Mouse (Mus musculus) cerebellum, adult 11 months (tissue): Measurements from ENCODE around the gene Cnga2.
"Not testable (repeated sequence)": the region's sequence is repeated elsewhere in the genome, so short reads cannot be mapped to it uniquely, and the experiment has no call there.

Experiments
- DNase-seq: peaks from one replicate; pipeline ENCODE4 v3.0.0; 2022

Cnga2 gene

GRCm38 (mm10) chrX:71991549-71991948, at the start of gene Cnga2:
TSS of gene Cnga2 (plus strand) at chrX:71991849.
- DNase-seq: no peak

- peak; percentile 15 for DNase-seq
These were observed 45.0 kb upstream of the Cnga2 start for GRCm38 (mm10) chrX:71946631-71947030.

DNA sequence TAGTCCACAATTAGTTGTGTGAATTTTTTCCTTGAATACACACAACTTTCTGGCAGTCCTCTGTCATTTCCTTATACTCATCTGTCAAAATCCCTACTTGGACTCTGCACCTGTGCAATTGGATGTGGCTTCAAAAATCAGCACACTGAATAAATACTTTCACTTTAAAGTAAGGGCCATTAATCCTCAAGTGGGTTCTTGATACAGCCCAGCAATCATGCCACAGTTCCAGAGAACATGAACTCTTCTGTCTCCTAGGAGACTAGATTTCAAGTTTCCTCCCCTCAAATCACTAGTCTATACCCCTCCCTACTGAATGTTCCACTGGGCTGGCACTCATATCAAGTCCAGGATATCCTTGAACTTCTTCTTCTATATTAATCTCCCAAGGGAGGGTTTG, 33.3 kb upstream of the Cnga2 start:
- no peak for DNase-seq

DNA sequence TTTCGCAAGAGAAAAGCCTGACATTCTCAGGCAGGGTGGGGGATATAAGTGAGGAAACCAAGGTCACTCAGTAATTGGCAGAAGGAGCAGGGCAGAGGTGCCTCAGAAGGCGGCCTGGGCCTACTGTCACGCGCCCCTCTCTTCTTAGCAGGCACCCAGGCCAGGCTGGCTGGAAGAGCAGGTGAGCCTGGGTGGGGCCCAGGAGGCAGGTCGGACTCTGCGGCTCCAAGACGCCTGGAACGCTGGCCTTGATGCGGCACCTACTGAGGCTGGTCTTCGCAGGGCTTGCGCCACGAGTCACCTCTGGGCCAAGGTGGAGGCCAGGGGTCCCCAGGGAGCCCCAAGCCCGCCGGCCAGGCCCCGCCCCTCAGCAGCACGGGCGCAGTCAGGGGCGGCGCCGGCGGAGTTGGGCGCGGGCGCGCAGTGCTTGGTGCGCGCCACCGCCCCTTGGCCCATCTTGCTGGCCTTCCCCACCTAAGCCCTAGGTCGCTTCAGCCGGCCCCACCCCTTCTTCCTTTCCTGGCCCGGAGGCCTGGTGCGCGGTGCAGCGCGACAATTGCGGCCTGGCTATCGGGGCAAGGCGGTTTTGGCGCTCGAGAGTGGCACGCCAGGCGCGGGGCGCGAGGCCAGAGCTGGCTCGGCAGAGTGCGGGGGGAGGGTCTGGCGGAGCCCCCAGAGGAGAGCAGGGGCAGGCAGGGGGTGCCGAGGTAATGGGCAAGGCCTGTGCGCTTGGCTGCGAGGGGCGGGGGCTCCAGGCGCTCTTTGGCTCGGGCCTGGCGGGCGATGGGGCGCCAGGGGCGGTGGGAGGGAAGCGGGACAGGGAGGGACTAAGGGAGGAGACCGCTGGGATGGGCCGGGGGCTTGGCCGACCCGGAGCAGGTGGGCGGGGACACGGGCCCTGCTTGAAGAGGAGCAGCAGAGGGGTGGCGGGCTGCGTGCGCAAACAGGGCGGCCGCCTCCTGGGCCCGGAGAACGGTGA, 29.3 kb upstream of the Cnga2 start, which contains the start of gene Prrg3:
TSS of gene Prrg3 (plus strand) at position 552 of the 979 bp plus-strand sequence.
- peak; percentile 20 for DNase-seq

DNA sequence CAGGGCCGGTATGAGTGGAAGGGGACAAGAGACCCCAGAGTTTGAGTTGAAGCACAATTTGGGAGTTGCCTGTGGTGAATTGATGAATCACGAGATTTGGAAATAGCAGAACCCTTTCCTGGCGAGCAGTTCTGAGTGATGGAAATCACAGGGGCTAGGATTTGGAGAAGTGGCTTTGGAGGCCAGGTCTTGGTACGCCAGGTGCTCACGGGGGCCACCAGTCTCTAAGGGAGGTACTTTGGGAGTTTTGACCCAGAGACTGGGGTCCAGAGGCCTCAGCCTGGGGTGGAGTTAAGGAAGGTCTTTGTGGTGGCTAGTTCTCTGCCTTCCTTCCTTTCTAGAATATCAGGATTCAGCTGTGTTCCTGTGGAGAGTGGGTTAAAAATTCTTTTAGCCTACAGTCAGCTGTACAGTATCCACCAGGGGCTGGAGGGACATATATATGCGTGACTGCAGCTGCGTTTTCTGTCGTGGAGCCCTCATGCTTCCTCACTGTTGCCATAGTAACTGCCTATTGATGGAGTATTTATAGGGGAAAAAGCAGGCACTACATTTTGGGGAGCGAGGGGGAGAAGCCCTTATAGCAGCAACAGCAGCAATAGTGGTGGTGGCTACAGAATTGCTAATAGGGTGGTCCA, 28.3 kb upstream of the Cnga2 start:
- no peak for DNase-seq

DNA sequence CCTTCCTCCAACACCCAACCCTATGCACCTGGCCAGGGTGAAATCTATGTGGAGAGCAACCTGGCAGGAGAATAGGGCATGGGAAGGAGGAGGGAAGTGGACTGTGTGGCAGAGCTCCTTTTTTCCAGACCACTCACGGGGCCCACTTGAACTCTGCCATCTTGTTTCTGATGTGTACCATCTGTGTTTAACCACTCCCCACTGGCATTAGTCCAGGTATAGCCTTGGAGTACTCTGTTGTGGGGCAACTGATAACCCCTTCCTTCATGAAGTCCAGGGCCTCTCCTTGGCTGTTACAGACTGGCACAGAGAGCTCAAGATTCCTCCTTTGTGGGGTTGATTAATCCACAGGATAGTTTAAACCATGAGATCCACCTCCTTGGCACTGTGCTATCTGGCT, 23.4 kb upstream of the Cnga2 start:
- no peak for DNase-seq

- no peak for DNase-seq
These were observed 22.8 kb upstream of the Cnga2 start for GRCm38 (mm10) chrX:71968816-71969215.

GRCm38 (mm10) chrX:71971325-71971724, 20.3 kb upstream of the Cnga2 start:
- no peak for DNase-seq

DNA sequence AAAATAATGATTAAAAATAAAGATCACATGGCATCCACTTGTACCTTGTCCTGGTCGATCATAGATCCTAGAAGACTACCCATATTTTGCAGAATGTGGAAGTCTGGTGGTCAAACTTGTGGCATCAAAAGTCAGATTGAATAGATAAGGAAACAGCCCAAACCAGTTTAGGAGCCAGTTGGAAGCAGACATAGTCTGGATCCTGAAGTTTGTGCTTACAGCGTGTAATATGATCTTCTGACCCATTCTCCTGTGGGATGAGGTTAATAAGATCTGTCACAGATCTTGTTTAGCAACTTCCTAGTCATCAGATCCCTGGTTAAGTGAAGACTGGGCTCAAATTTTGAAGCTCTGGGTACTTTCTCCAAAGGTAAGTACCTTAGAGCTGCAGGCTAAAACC, 19.0 kb upstream of the Cnga2 start, which contains the start of gene Fate1:
TSS of gene Fate1 (plus strand) at position 301 of the 400 bp plus-strand sequence.
- DNase-seq: no peak

DNA sequence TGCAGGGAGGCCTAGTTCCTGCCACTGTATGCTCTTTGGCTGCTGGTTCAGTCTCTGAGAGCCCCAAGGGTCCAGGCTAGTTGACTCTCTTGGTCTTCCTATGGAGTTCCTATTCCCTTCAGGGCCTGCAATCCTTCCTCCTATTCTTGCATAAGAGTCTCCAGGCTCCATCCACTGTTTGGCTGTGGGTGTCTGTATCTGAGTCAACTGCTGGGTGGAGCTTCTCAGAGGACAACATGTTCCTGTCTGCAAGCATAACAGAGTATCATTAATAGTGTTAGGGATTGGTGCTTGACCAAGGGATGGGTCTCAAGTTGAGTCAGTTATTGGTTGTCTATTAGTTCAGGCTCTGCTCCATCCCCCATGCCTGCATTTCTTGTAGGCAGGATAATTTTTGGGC, 14.0 kb upstream of the Cnga2 start:
- not testable (repeated sequence) for DNase-seq

DNA sequence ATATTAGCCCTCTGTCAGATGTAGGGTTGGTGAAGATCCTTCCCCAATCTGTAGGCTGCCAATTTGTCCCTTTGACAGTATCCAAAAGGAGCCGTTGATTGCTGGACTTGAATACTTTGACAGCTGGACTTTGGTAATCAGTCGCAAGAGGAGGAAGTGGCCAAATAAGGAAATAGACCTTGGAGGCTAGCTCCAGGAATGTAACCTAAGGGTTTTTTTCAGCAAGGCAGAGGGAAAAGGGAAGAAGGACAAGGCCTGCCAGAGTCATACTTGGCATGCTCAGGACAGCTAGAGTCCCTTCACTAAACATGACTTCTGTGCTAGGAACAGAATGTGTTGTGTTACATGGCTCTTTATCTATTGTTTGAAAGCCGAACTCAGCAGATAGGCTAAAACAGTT, 11.2 kb upstream of the Cnga2 start:
- no peak for DNase-seq

DNA sequence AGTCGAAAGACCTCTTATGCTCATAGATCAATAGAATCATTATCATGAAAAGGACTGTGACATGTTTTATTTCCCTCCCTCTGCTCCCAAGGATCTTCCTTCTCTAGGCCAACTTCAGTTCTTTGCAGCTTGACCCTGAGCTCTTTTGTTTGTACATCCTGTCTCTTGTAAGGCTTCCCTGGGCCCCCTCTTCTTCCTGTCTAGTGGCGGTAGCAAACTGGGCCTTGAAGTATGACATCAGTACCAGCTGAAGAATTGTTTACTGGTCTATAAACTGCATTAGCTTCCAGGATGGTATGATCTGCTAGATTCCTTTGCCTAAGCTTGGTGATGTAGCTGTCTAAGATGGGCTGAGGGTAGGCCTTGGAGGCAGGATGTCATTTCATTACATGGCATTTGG, 10.3 kb upstream of the Cnga2 start:
- no peak for DNase-seq

DNA sequence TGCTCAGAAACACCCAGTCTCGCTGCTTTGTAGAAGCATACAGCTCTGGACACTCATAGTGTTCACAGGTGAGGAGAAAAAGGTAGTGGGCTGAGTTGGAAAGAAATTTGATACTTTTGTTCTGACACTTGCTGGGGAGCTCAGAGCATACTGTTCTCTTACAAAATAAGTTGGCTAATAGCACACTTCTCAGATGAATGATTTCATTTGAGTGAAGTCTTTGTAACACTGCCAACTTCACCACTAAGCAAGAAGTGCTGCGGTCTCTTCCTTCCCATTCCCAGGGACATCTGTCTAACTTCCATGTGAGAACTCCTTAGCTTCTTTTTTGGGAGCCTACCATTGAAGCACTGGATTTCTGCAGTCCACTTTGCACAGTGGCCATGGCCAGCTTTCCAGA, 8.4 kb upstream of the Cnga2 start:
- no peak for DNase-seq

- no peak for DNase-seq
These were observed 7.9 kb upstream of the Cnga2 start for GRCm38 (mm10) chrX:71983775-71984174.

DNA sequence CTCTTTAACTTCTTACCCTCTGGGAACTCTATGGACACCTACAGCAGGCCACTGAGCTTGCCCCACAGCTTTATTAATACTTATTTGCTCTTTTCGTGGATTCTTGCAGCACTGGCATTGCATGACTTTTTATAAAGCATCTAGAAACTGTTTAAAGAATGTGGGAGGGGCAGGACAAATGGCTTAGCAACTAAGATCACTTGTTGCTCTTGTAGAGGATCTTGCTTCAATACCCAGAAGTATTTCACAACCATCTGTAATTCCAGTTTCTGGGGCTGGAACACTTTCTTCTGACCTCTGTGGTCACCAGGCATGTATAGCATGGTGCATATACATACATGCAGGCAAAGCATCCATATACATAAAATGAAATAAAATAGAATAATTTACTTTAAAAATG, 4.3 kb downstream of the Cnga2 start:
- no peak for DNase-seq

GRCm38 (mm10) chrX:72009930-72010329, 18.3 kb downstream of the Cnga2 start:
- DNase-seq: no peak

DNA sequence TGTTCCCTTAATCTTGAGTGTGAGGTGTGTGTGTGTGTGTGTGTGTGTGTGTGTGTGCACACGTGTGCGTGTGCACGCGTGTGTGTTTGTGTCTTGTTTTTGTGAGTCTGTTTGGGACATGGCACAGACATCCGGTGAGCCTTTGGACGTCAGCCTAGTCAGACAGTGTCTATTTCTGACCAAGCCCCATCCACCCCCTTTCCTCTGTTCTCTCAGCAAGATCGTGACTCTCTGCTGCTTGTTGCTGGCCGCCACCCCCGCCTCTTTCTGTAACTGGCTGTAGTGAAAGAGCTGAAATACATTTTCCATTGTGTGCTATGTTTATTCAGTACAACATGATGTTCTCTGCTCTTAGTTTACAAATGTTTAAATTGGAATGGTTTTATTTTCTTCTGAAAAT, 20.6 kb downstream of the Cnga2 start:
- no peak for DNase-seq

GRCm38 (mm10) chrX:72012804-72013203, 21.2 kb downstream of the Cnga2 start:
- no peak for DNase-seq

GRCm38 (mm10) chrX:72022241-72022640, 30.6 kb downstream of the Cnga2 start:
- no peak for DNase-seq

- DNase-seq: no peak
These were observed 31.2 kb downstream of the Cnga2 start for GRCm38 (mm10) chrX:72022750-72023398.

GRCm38 (mm10) chrX:72023542-72023941, 31.9 kb downstream of the Cnga2 start:
- no peak for DNase-seq

DNA sequence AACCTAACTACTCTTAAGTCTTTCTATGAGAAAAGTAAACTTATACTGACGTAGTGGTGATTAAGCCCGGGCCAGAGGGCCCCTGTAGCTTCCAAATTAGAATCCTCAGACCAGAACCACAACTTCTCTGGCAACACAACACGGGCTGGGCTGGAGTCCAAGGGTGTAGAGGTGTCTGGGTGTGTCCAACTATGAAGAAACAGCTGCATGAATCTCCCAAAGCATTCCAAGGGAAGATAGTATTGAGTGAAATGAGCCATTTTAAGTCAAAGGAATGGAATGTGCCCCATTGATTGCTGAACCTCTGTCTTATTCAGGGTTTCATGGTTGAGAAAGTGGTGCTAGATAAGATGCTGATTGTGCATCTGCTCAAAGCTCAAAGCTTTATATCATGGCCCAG, 52.4 kb downstream of the Cnga2 start:
- DNase-seq: no peak

- DNase-seq: no peak
These were observed 56.3 kb downstream of the Cnga2 start for GRCm38 (mm10) chrX:72047918-72048317.
